Mouse (Mus musculus): ENCODE results near the gene Stard8.
A peak's percentile ranks its signal among the peaks of the same experiment; 100 is the strongest.
"Not testable (repeated sequence)": the region's sequence is repeated elsewhere in the genome, so short reads cannot be mapped to it uniquely, and the experiment has no call there.

Gene Stard8

GRCm38 (mm10) chrX:99003046-99003445 is at the start of gene Stard8:
TSS of gene Stard8 (plus strand) at chrX:99003248.
- DNase-seq (ENCODE audit: low read depth), result no peak

GRCm38 (mm10) chrX:98953941-98954340 is 49.1 kb upstream of the Stard8 start:
- peak; percentile 23 for DNase-seq (ENCODE audit: low read depth)

DNA sequence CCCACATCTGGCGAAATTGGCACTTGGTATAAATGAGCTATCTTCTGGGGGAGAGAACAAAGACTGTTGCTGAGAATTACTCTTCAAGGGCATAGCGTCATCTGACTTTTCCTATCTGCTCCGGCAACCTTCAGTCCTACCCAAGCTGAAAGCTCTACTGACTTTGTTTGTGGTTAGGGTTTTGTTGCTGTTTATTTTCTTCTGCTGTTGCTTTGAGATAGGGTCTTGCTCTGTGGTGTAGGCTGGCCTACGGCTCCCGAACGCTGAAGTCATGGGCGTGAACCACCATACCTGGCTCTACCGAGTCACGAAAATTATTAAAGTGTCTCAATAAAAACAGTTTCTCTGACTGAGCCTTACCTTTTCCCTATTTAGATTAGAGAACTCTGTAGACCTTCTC is 44.8 kb upstream of the Stard8 start:
- DNase-seq (ENCODE audit: low read depth), result no peak

DNA sequence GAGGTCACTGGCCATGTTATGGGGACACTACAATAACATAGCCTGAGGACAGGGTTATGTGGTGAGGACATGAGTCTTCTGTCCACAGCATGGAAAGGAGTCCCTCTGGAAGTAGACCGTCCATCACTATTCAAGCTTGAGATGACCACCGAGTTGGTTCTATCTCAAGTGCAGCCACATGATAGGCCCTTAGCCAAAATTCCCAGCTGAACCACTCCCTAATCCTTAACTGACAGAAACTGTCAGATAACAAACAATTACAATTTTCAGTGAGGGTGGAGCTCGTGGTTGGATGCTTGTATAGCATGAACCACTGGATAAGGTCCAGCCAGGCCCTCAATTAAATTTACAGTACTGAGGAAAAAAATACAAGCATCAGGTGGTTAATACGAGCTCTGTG is 44.0 kb upstream of the Stard8 start:
- DNase-seq (ENCODE audit: low read depth), result no peak

- DNase-seq (ENCODE audit: low read depth), result no peak
Observed at GRCm38 (mm10) chrX:98963742-98964141, 39.3 kb upstream of the Stard8 start.

- no peak for DNase-seq (ENCODE audit: low read depth)
Observed at GRCm38 (mm10) chrX:98964513-98964912, 38.5 kb upstream of the Stard8 start.

GRCm38 (mm10) chrX:98986611-98987010 is 16.4 kb upstream of the Stard8 start:
- not testable (repeated sequence) for DNase-seq (ENCODE audit: low read depth)

DNA sequence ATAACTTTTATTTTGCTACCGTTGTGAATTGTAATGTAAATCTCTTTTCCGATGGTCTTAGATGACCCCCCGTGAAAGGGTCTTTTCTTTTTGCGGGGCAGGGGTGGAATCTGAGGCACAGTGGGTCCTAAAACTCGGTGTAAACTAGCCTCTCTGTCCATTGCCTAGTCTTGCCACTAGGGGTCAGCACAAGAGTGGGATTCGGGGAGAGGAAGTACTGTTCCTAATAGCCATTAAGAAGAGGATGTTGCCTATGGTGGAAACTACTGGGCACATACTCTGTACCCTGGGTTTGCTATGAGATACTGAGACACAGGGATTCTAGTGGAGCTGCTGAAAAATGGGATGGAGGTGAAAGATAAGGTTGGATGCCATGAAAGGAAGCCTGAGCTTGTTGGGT is 13.5 kb upstream of the Stard8 start:
- peak; percentile 26 for DNase-seq (ENCODE audit: low read depth)

DNA sequence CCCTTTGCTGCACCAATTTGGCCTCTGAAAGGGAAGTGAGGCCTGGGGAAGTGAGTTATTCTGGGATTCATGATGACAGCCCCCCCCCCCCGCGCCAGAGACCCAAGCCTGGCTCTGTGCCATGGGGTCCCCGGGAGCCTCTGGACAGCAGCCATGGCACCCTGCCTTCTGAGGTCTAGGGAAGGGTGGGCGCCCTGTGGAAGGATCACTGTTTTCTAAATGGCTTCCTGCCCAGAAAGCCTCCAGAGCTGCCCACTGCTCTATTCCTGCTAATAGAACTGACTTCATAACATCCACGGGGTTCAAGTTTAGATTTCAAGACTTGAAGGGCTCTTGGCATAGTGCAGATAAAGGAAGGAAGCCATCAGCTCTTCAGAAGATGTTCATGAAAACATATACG is 983 bp upstream of the Stard8 start:
- no peak for DNase-seq (ENCODE audit: low read depth)

GRCm38 (mm10) chrX:99010581-99010980 is 7.5 kb downstream of the Stard8 start:
- no peak for DNase-seq (ENCODE audit: low read depth)

GRCm38 (mm10) chrX:99011281-99011680 is 8.2 kb downstream of the Stard8 start:
- no peak for DNase-seq (ENCODE audit: low read depth)

DNA sequence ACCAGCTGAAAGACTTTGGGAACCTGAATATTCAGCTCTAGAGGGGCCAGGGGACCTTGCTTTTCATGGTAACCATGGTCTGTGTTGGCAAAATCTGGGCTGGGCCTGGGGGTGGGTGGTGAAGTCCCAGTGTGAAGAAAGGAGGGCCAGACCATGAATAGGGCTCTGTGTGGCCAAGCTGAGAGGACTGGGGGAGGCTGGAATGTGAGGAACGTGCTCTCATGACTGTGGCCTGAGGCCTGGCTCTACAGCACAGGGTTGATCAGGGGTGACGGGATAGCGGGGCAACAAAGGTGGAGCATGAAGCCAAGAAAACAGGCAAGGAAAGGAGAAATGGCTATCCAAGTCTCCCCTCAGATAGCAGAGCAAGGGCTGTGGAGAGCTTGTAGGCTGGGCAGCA is 9.4 kb downstream of the Stard8 start:
- DNase-seq (ENCODE audit: low read depth), result no peak

DNA sequence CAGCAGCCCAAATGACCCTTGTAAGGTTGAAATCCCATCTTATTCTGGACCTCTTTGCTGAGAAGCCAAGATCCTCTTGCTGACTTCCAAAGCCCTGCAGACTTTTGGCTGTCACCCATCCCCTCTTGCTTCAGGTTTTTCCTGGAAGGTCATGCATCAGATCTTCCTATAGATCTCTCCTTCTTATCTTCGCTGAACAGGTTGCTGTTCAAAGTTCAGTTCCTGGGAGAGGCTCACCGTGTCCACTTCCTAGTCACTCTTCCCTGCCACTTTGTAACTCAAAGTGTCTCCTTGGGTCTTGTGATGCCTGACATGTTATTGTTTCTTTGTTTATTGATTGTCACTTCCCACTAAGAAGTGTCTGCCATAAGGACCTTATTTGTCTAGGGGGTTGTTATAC is 12.7 kb downstream of the Stard8 start:
- no peak for DNase-seq (ENCODE audit: low read depth)

GRCm38 (mm10) chrX:99016987-99017386 is 13.9 kb downstream of the Stard8 start:
- no peak for DNase-seq (ENCODE audit: low read depth)

DNA sequence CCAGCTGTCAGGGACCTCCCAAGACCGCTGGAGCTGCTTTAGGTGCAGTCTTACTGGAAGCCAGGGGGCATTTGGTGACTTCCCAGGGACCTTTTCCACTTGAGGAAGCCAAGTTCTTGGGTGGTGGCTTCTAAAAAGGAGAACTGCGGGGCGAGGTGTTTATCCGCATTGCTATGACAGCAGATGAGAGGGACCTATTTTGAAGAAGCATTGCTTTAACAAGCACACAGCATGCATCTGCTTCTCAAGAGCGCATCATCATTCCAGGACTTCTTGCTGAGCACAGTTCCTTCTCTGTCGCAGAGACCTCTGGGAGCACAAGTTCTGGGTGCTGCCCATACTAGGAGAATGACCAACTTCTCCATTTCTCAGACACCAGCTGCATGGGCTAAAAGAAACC is 14.8 kb downstream of the Stard8 start:
- DNase-seq (ENCODE audit: low read depth), result no peak

- DNase-seq (ENCODE audit: low read depth), result no peak
Observed at GRCm38 (mm10) chrX:99019303-99019702, 16.3 kb downstream of the Stard8 start.

DNA sequence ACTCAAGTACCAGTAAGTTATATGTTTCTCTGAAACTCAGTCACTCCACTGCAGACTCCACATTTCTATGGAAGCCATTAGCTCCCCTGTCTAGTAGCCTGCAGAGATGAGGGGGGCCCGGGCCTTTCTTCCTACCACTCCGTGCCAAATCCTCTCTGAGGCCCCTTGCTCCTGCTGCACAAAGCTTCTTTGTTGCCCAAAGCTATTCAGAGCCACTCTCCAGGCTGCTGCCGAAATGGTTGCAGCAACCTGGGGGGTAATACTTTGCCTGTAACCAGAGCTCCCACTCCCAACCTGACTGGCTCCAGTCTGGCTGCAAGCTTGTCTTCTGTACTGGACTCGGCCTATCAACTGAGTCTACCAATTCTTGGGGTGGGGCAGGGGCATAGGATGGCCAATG is 17.2 kb downstream of the Stard8 start:
- no peak for DNase-seq (ENCODE audit: low read depth)

DNA sequence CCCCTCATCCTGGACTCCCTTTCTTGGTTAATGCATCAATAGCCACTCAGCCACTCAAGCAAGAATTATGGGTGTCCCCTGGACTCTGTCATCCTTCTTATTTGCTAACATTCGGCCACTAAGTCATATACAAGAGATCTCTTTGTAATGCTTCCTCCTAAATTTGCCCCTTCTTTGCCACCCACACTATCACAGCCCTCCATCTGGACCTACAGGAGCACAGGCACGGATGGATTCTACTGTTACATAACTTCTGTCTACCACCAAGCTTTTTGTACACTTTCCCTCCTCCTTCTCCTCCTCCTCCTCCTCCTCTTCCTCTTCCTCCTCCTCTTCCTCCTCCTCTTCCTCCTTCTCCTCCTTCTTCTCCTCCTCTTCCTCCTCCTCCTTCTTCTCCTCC is 18.5 kb downstream of the Stard8 start:
- no peak for DNase-seq (ENCODE audit: low read depth)

DNA sequence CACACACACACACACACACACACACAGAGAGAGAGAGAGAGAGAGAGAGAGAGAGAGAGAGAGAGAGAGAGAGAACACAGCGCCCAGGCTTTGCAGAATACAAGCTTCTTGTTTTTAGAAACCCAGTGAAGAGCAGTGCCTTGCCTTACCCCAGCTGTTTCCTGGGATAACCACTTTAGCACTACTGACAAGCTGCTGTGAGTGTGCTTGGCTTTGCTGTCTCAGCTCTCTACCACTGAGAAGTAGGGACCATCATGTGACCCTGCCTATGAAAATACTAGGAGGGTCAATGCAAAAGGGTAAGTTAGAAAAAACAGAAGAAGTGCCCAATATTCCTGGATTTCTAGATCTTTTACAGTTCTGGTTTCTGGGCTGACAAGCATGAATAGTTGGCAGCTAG is 20.9 kb downstream of the Stard8 start:
- no peak for DNase-seq (ENCODE audit: low read depth)

GRCm38 (mm10) chrX:99035407-99035806 is 32.4 kb downstream of the Stard8 start:
- no peak for DNase-seq (ENCODE audit: low read depth)

- peak; percentile 45 for DNase-seq (ENCODE audit: low read depth)
Observed at GRCm38 (mm10) chrX:99042451-99042951, 39.5 kb downstream of the Stard8 start.

GRCm38 (mm10) chrX:99043275-99043674 is 40.2 kb downstream of the Stard8 start:
- no peak for DNase-seq (ENCODE audit: low read depth)

DNA sequence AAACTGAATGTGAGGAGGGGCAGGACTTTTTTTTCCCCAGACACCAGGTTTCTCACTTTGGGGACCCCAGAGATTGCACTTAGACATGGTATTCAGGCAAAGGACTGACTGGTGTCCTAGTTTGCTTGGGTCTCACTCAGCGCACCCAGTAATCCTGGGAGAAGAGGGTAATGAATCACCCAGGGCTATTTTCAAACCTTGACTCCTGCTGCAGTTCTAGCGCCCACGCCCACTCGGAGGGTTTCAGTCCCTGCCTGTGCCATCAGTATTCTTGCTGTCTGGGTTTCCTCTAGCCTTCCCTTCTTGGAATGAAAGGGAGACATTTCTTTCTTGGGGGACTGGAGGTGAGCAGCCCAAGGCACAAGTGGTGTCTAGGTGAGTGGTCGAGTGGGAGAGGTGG is 40.7 kb downstream of the Stard8 start:
- no peak for DNase-seq (ENCODE audit: low read depth)

GRCm38 (mm10) chrX:99045315-99045714 is 42.3 kb downstream of the Stard8 start:
- DNase-seq (ENCODE audit: low read depth), result no peak
